ENCODE assay signal across 8 mouse cellular contexts in the genomic region with DNA sequence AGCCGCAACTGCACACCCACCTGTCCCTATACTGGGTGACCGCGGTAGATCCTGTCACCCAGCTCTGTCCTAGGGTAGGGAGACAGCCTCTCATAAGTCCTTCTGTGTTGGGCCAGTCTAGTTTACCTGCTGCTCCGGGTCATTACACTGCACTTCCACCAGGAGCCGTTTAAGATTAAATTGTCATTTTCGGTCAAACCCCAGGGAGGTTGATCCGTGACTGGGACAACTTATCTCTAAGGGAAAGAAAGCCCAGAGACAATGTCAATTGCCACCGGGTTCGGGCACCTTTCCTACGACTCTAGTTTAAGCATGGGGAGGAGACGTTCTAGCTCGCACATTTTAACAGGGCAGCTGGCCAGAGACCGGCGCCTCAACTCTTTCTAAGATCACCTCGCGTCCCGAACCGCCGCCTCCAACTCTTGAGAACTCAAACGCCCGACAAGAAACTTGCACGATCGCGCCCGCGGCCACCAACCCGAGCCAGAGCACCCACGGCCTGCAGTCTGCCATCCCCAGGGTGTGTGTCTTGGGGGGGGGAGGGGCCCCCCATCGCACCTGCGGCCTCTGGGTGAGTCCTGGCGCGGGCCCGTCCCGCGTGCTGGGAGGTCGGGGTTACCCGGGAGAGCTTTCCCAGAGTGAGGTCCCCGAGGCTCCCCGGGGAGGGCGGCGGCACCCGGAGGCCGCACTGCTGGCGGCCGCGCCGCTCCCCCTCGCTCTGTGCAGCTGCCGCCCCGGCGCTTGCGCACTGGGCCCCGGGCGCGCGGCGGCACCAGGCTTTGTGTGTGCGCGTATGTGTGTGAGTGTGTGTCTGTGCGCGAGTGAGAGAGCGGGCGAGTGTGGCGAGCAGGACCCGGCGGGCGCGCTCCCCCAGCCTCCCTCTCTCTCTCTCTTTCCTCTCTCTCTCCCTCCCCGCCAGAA. TPM values are rescaled to one million over a fixed set of nuclear protein-coding genes. Genes with fewer than 3 reads are reported as not detected.
A peak's percentile ranks its signal among the peaks of the same experiment; 100 is the strongest.
DNase-seq lines count a peak whose midpoint lies in the region; ATAC-seq lines count a peak whose summit lies in the region.

Gene Bcl7a, plus strand, starts transcription at position 128 of the 921 bp plus-strand sequence.

- peak within 1 kb of the TSS; percentile 93 for H3K4me3 ChIP-seq in hindbrain, embryonic 11.5 days (ENCODE audit: low read depth, low read length)
- H3K4me3 ChIP-seq in lung, embryonic 16.5 days (ENCODE audit: low read length): peak within 1 kb of the TSS; percentile 91

- H3K27me3 ChIP-seq in hindbrain, embryonic 11.5 days (ENCODE audit: control insufficient read depth, insufficient read depth, low read length): no peaks in the 10 kb centered on the region
- H3K27me3 ChIP-seq in lung, embryonic 16.5 days (ENCODE audit: control insufficient read depth, insufficient read depth, low read depth, low read length): no peaks in the 10 kb centered on the region

- peak; percentile 85 for ATAC-seq in hindbrain, embryonic 11.5 days (ENCODE audit: low FRiP score)
- peak; percentile 86 for ATAC-seq in lung, embryonic 16.5 days (ENCODE audit: low read depth)

- peak within 1 kb of the TSS; percentile 99 for H3K9ac ChIP-seq in hindbrain, embryonic 11.5 days (ENCODE audit: low read depth, low read length)
- H3K9ac ChIP-seq in lung, embryonic 16.5 days (ENCODE audit: low read length): peak within 1 kb of the TSS; percentile 98

- H3K27ac ChIP-seq in hindbrain, embryonic 11.5 days (ENCODE audit: low read depth, low read length): peak within 1 kb of the TSS; percentile 99
- peak within 1 kb of the TSS; percentile 99 for H3K27ac ChIP-seq in lung, embryonic 16.5 days (ENCODE audit: low read length)

- H3K4me1 ChIP-seq in hindbrain, embryonic 11.5 days (replicated peaks; ENCODE audit: control insufficient read depth, insufficient read depth, low read length): 0 out of 2 replicates have a peak, but pooled peaks cover 5% of the 10 kb centered on the region
- H3K4me1 ChIP-seq in lung, embryonic 16.5 days (replicated peaks; ENCODE audit: control insufficient read depth, insufficient read depth, low read length): peaks cover 20% of the 10 kb centered on the region

- H3K36me3 ChIP-seq in hindbrain, embryonic 11.5 days (ENCODE audit: control insufficient read depth, insufficient read depth, low read length): no peaks in the 10 kb centered on the region
- H3K36me3 ChIP-seq in lung, embryonic 16.5 days (ENCODE audit: control insufficient read depth, insufficient read depth, low read length): no peaks in the 10 kb centered on the region

- DNase-seq in NIH3T3 (ENCODE audit: low read depth): peak; percentile 96
- peak; percentile 91 for DNase-seq in cerebellum, adult 9-11 months
- peak; percentile 85 to 93 for DNase-seq in frontal cortex, postnatal 10 days (ENCODE audit: low spot score in 2 of 2)
- peak; percentile 95 for DNase-seq in hindbrain, embryonic 11.5 days (ENCODE audit: low spot score)
- peak; percentile 94 for DNase-seq in layer of hippocampus, adult 9-11 months
- DNase-seq in ovary, postnatal 10 days (ENCODE audit: low spot score): peak; percentile 85
- DNase-seq in thymus, postnatal 0 days (ENCODE audit: low spot score): peak; percentile 92

- H3K4me2 ChIP-seq in hindbrain, embryonic 11.5 days (replicated peaks; ENCODE audit: low read depth, low read length): peak within 1 kb of the TSS; percentile 94
- H3K4me2 ChIP-seq in lung, embryonic 16.5 days (ENCODE audit: low read depth, low read length): peak within 1 kb of the TSS; percentile 91

- no peaks in the 10 kb centered on the region for H3K9me3 ChIP-seq in hindbrain, embryonic 11.5 days (ENCODE audit: control insufficient read depth, low read length)
- no peaks in the 10 kb centered on the region for H3K9me3 ChIP-seq in lung, embryonic 16.5 days (ENCODE audit: control insufficient read depth, low read length)

- 1% methylated on average over 64 of the region's 69 CpGs for WGBS in hindbrain, embryonic 11.5 days
- WGBS in lung, embryonic 16.5 days: under 1% methylated on average over 65 of the region's 69 CpGs

RNA-seq across cellular contexts. Expression of gene Bcl7a, which starts in this region (rescaled TPM):
- 56.8 and 63.7 TPM in 2 replicates for polyA plus RNA-seq in hindbrain, embryonic 11.5 days (2014; fragmentation: Nextera tagmentation; extraction: Ambion mirVana)
- 21.8 and 23.9 TPM in 2 replicates for polyA plus RNA-seq in lung, embryonic 16.5 days (2015; fragmentation: Nextera tagmentation; extraction: Ambion mirVana)
- 17.6 and 21.5 TPM in 2 replicates for polyA plus RNA-seq in thymus, postnatal 0 days (2015; fragmentation: Nextera tagmentation; extraction: Ambion mirVana)

Comparison
In these comparisons a context has a peak if more than half of its experiments do, and no peak if none do; other contexts are left out.
1. Peak in every context shown above with its lines: DNase-seq, ATAC-seq, H3K4me3 ChIP-seq and H3K27ac ChIP-seq.